Mouse (Mus musculus): Measurements from ENCODE around the gene Celsr3.

GRCm38 (mm10) chr9:108855335-108855734, 29.2 kb downstream of the Celsr3 start:
- TF ChIP-seq EP300 (IDR thresholded peaks at IDR 0.05; ENCODE audit: low read depth): no peak
- TF ChIP-seq CTCF (IDR thresholded peaks at IDR 0.05; ENCODE audit: low read depth): no peak

Data from liver, embryonic 14.5 days (tissue).